Mouse (Mus musculus) stomach, postnatal 0 days (tissue): ENCODE data around the gene Oxgr1. TPM values are rescaled to one million over a fixed set of nuclear protein-coding genes. Genes with fewer than 3 reads are reported as not detected.

ENCODE experiments used
- ATAC-seq: fragments of 200-750 bp; cut with Nextera tagmentation; 2 replicates; pipeline ENCODE4 v1.8.0; 2017; ENCODE audit not compliant: low FRiP score, low TSS enrichment
- DNase-seq: peaks from one replicate; pipeline ENCODE4 v3.0.0-alpha.2; 2016; ENCODE audit warnings: low spot score
- H3K27ac ChIP-seq: fragments of 300-500 bp; sonication (generic); replicated peaks from 2 replicates; pipeline ENCODE4 v1.5.1; 2014; ENCODE audit warnings: mild to moderate bottlenecking, control low read depth
- H3K27me3 ChIP-seq: fragments of 300-500 bp; sonication (generic); 2 replicates; pipeline ENCODE4 v1.6.1; 2014; ENCODE audit warnings: low read length; ENCODE audit not compliant: control insufficient read depth, insufficient read depth
- H3K36me3 ChIP-seq: fragments of 300-500 bp; sonication (generic); 2 replicates; pipeline ENCODE4 v1.6.1; 2014; ENCODE audit warnings: low read length, mixed read lengths; ENCODE audit not compliant: control insufficient read depth, insufficient read depth
- H3K4me1 ChIP-seq: fragments of 300-500 bp; sonication (generic); replicated peaks from 2 replicates; pipeline ENCODE4 v1.6.1; 2014; ENCODE audit warnings: antibody characterized with exemption; ENCODE audit not compliant: control insufficient read depth, insufficient read depth
- H3K4me2 ChIP-seq: fragments of 300-500 bp; sonication (generic); replicated peaks from 2 replicates; pipeline ENCODE4 v1.6.1; 2014; ENCODE audit warnings: low read depth, mild to moderate bottlenecking, control low read depth, moderate library complexity
- H3K4me3 ChIP-seq: fragments of 300-500 bp; sonication (generic); 2 replicates; pipeline ENCODE4 v1.5.1; 2014; ENCODE audit warnings: low read depth, low read length, control low read depth
- H3K9ac ChIP-seq: fragments of 300-500 bp; sonication (generic); 2 replicates; pipeline ENCODE4 v1.6.1; 2014; ENCODE audit warnings: mild to moderate bottlenecking, low read length, control low read depth, mixed read lengths
- H3K9me3 ChIP-seq: fragments of 300-500 bp; sonication (generic); 2 replicates; pipeline ENCODE4 v1.6.1; 2016; ENCODE audit warnings: low read length; ENCODE audit not compliant: control insufficient read depth
- CTCF ChIP-seq: IDR thresholded peaks from 2 replicates; pipeline ENCODE4 v1.5.1; 2016; ENCODE audit warnings: antibody characterized with exemption, low read depth, mild to moderate bottlenecking, moderate library complexity
- EP300 ChIP-seq: optimal IDR thresholded peaks from 2 replicates; pipeline ENCODE3; 2016; ENCODE audit warnings: antibody characterized with exemption
- WGBS: fragments of 180-500 bp; shearing (Covaris S2); extraction: QIAGEN DNeasy Blood & Tissue Kit; methylation state at CpG from one replicate; pipeline ENCODE4 v1.1.7; 2014; 5-methylcytosine and 5-hydroxymethylcytosine counted together
- polyA plus RNA-seq: library from polyadenylated mRNA; unstranded; fragments of >200 nt; fragmentation: Nextera tagmentation; extraction: Ambion mirVana; gene quantifications from 2 replicates; pipeline ENCODE4 v1.2.1, GENCODE M21; 2015

The Oxgr1 gene
- polyA plus RNA-seq, 1 experiment from 2014 or later: 0.05 TPM

DNA sequence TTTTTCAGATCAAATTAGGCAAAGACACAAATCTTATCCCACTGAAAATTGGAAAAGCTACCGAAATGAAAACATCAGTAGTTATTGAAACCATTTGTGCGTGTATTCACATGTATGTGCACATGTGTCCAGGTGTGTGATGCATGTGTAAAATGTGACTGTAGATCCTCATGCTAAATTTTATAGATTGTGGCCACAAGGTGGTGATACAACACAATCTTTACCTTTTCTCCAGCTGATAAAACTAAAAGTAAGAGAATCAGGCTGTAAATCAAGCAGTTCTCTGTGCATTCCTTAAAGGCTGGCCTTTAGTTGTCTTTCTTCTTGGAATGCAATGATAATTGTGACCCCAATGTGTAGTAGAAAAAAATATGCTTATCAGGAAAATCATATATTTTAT, 34.0 kb upstream of the Oxgr1 start:
- TF ChIP-seq EP300 (no peak), CTCF (peak; percentile 82)
- H3K9ac ChIP-seq: no peak overlapping the region
- no peaks in the 10 kb centered on the region for H3K27me3 ChIP-seq
- no peaks in the 10 kb centered on the region for H3K9me3 ChIP-seq
- DNase-seq (no peak), ATAC-seq (no peak)
- H3K36me3 ChIP-seq: no peaks in the 10 kb centered on the region
- H3K4me1 ChIP-seq: no peaks in the 10 kb centered on the region
- H3K4me2 ChIP-seq: no peak overlapping the region
- H3K4me3 ChIP-seq: no peak overlapping the region
- H3K27ac ChIP-seq: no peak overlapping the region
- 49% methylated on average over 2 of the region's 2 CpGs for WGBS

DNA sequence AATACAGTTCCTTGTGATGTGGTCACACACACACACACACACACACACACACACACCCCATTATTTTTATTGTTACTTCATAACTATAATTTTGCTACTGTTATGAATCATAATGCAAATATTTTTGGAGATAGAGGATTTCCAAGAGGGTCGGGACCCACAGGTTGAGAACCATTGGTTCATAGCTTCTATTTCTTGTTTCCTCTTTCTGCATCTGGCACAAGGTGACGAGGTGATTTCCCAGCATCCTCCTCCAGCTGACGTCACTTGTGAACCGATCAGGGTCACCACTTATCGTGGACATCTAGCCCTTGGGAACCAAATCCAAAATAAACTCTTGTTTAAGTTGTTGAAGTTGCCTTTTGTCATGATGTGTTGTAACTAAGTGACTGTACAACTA, 33.5 kb upstream of the Oxgr1 start:
- Histone ChIP-seq H3K4me2 (no peak overlapping the region), H3K9ac (no peak overlapping the region), H3K4me1 (no peaks in the 10 kb centered on the region), H3K9me3 (no peaks in the 10 kb centered on the region), H3K27ac (no peak overlapping the region), H3K36me3 (no peaks in the 10 kb centered on the region), H3K4me3 (no peak overlapping the region), H3K27me3 (no peaks in the 10 kb centered on the region)
- DNase-seq (no peak), ATAC-seq (no peak)
- TF ChIP-seq EP300: no peak
- TF ChIP-seq CTCF: no peak
- WGBS: 74% methylated on average over 5 of the region's 5 CpGs

DNA sequence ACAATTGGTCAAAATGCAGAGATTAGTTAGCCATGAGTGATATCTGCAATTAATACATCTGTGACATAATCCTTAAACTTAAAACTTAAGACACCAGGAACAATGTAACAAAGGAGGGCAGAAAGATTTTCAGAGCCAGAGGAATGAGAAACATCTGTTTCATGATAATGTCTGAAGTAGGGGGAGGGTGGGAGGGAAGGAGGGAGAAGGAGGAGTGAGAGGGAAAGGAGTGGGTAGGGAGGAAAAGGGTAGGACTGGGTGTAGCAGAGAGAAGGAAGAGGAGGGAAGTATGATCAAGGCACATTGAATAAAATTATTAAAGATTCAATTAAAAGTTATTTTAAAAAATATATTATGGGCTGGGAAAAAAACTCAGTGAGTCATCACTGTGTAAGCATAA, 32.0 kb upstream of the Oxgr1 start:
- Histone ChIP-seq H3K4me3 (no peak overlapping the region), H3K4me2 (no peak overlapping the region), H3K36me3 (no peaks in the 10 kb centered on the region), H3K4me1 (no peaks in the 10 kb centered on the region), H3K27ac (no peak overlapping the region), H3K9ac (no peak overlapping the region), H3K9me3 (no peaks in the 10 kb centered on the region), H3K27me3 (no peaks in the 10 kb centered on the region)
- DNase-seq (no peak), ATAC-seq (no peak)
- TF ChIP-seq CTCF: no peak
- no peak for TF ChIP-seq EP300

DNA sequence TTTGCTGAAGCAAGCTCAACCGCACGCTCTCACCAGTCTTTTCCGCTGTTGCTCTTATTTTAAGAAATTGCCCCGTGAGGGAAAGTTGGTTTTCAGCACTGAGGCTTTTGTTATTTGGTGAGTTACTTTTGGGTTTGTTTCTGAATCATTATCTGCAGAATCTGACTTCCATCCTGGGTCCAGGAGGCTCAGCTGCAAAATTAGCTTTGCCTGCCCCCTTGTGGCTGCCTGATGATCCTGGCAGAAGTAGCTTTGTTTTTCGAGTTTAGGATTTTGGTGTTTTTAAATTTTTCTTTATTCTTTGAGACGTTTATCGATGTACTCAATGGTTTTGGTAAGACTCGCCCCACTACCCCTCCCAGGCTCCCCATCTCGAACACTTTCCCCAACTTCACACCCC, 18.9 kb upstream of the Oxgr1 start:
- H3K27ac ChIP-seq: no peak overlapping the region
- no peak overlapping the region for H3K4me2 ChIP-seq
- no peaks in the 10 kb centered on the region for H3K9me3 ChIP-seq
- H3K4me3 ChIP-seq: no peak overlapping the region
- no peak overlapping the region for H3K9ac ChIP-seq
- H3K36me3 ChIP-seq: no peaks in the 10 kb centered on the region
- no peak for TF ChIP-seq EP300
- peak; percentile 92 for TF ChIP-seq CTCF
- 54% methylated on average over 9 of the region's 9 CpGs for WGBS
- DNase-seq (peak; percentile 42), ATAC-seq (no peak)
- H3K4me1 ChIP-seq: no peaks in the 10 kb centered on the region
- no peaks in the 10 kb centered on the region for H3K27me3 ChIP-seq

DNA sequence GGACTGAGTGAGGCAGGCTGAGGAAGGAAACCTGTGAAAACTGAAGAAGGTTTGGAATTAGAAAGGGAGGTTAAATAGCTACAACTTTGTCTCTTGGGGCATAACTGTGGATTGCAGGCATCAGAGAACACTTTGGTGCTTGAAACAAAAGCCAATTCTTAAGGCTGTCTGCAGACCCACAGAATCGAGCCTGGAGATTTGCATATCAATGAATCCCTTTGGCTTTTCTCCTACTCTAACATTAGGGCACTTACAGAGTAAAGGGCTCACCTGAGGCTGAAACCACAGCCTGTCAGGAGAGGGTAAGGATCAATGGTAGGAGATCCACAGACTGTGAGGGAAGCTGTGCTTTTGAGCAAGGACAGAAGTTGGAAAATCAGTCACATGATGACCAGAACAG, 8.8 kb downstream of the Oxgr1 start:
- Histone ChIP-seq H3K27ac (no peak overlapping the region), H3K4me1 (no peaks in the 10 kb centered on the region), H3K9me3 (no peaks in the 10 kb centered on the region), H3K4me2 (no peak overlapping the region), H3K4me3 (no peak overlapping the region), H3K36me3 (no peaks in the 10 kb centered on the region), H3K9ac (no peak overlapping the region), H3K27me3 (no peaks in the 10 kb centered on the region)
- 35% methylated on average over 1 of the region's 1 CpGs for WGBS
- TF ChIP-seq EP300 (no peak), CTCF (no peak)
- DNase-seq (no peak), ATAC-seq (no peak)

DNA sequence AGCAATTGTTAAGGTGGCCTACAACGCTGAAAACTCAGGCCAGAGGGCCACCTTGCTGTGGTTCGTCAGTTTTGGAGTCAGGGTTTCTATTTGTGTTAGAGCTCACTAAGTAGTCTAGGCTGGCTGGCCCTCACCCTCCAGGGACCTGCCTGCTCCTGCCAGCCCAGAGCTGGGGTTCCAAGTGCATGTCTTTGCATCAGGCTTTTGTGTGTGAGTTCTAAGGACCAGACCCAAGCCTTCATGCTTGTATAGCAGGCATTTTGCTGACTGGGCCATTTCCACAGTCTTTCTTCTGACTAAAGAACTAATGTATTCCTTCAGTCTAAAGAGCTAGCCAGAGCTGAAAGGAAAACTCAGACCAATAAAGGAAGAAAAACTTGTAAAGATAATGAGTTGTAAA, 22.3 kb downstream of the Oxgr1 start:
- TF ChIP-seq EP300 (no peak), CTCF (no peak)
- H3K36me3 ChIP-seq: no peaks in the 10 kb centered on the region
- no peak overlapping the region for H3K27ac ChIP-seq
- no peak overlapping the region for H3K4me2 ChIP-seq
- ATAC-seq (no peak), DNase-seq (no peak)
- no peak overlapping the region for H3K9ac ChIP-seq
- no peaks in the 10 kb centered on the region for H3K4me1 ChIP-seq
- H3K9me3 ChIP-seq: no peaks in the 10 kb centered on the region; the same call in 1 of the 2 replicates
- no peaks in the 10 kb centered on the region for H3K27me3 ChIP-seq
- 73% methylated on average over 2 of the region's 2 CpGs for WGBS
- no peak overlapping the region for H3K4me3 ChIP-seq
